Mouse (Mus musculus): ENCODE results near the gene Kng2. TPM values are rescaled to one million over a fixed set of nuclear protein-coding genes. Genes with fewer than 3 reads are reported as not detected.
A peak's percentile ranks its signal among the peaks of the same experiment; 100 is the strongest.
"Not testable (repeated sequence)": the region's sequence is repeated elsewhere in the genome, so short reads cannot be mapped to it uniquely, and the experiment has no call there.

Gene Kng2
- 0.50 TPM in 1 of 2 replicates, not detected in the other for polyA plus RNA-seq (2014; fragmentation: Nextera tagmentation; extraction: Ambion mirVana)

DNA sequence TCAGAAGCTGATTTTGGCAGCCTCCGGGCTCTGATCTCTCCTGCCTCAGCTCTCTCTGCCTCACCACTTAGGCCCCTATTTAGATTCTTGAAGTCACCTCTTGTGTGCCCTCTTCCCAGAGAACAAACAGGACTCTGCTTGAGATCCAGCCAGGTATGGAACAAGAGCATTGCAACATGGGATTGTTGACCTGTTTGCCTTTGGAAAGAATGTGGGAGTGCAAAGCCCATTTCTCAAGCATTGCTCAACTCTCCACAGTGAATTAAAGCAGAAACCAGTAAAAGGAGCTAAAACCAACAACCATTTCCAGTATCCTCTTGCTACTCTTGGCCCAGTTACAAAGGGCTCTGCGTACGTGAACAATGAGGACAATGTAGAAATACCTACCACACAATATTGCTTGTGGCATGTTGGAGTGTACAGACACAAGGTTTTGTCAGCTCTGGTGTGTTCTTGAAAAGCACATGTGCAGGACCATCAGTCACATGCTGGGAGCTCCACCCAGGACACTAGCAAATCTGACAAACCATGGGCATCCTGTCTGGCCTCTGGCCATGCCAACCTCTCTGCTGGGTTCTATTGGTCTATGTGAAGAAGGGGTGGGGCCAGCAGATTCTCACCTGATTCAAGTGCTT is at the start of gene Kng2:
Gene Kng2, minus strand, starts transcription at position 517 of the 635 bp plus-strand sequence.
- not testable (repeated sequence) for ATAC-seq (ENCODE audit: low read depth); DNase-seq (ENCODE audit: low spot score); H3K27me3 ChIP-seq (replicated peaks; ENCODE audit: control insufficient read depth, insufficient read depth, low read length); H3K9me3 ChIP-seq (ENCODE audit: control insufficient read depth, low read length); H3K36me3 ChIP-seq (ENCODE audit: control insufficient read depth, insufficient read depth, low read length); H3K4me2 ChIP-seq (ENCODE audit: low read depth, low read length); H3K9ac ChIP-seq (ENCODE audit: low read depth, low read length); H3K4me1 ChIP-seq (ENCODE audit: control insufficient read depth, insufficient read depth, low read length); H3K4me3 ChIP-seq (ENCODE audit: low read depth, low read length); H3K27ac ChIP-seq (replicated peaks; ENCODE audit: low read depth, low read length)
- 88% methylated on average over 3 of the region's 3 CpGs for WGBS

DNA sequence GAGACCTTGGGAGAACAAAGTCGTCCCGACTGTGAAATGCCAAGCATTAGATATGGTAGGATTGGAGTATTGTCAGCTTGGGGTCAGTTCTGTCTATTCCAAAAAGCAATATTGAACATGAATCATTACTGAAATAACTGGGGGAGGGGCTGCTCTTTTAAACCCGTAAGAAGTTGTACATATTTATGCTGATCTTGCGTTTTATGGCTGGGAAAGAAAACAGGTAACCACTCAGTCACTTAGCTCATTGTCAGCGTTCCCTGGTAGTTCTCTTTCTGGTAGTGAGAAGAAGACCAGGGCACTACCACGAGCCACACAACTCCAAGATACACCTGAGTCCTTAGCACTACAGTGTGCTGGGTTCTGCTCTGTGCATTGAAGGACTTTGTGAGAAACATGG is 48.2 kb upstream of the Kng2 start:
- not testable (repeated sequence) for H3K27ac ChIP-seq (replicated peaks; ENCODE audit: low read depth, low read length); H3K9me3 ChIP-seq (ENCODE audit: control insufficient read depth, low read length); H3K4me3 ChIP-seq (ENCODE audit: low read depth, low read length); H3K27me3 ChIP-seq (replicated peaks; ENCODE audit: control insufficient read depth, insufficient read depth, low read length); H3K4me2 ChIP-seq (ENCODE audit: low read depth, low read length); H3K36me3 ChIP-seq (ENCODE audit: control insufficient read depth, insufficient read depth, low read length); H3K4me1 ChIP-seq (ENCODE audit: control insufficient read depth, insufficient read depth, low read length); H3K9ac ChIP-seq (ENCODE audit: low read depth, low read length); ATAC-seq (ENCODE audit: low read depth); DNase-seq (ENCODE audit: low spot score)
- 83% methylated on average over 6 of the region's 6 CpGs for WGBS

DNA sequence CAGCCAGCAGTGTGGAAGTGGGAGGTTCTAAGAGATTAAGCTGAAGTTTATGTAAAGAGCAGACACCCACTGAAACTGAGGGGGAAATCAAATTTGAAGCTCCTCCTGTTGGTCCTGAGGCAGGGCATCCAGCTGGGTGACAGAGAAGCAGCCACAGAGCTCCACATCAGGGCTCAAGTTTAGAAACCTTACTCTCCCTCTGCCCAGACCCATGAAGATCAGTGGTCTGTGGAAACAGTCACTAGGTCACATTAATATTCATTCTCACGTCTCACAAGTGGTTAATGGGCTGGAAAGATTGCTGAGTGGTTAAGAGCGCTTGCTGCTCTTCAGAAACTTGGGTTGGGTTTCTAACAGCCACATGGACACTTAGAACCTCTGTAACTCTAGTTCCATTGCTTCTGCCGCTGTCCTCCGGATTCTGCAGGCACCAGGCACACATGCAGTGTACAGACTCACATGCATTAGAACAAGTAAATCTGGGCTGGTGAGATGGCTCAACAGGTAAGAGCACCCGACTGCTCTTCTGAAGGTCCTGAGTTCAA is 31.6 kb upstream of the Kng2 start:
- not testable (repeated sequence) for ATAC-seq (ENCODE audit: low read depth)

DNA sequence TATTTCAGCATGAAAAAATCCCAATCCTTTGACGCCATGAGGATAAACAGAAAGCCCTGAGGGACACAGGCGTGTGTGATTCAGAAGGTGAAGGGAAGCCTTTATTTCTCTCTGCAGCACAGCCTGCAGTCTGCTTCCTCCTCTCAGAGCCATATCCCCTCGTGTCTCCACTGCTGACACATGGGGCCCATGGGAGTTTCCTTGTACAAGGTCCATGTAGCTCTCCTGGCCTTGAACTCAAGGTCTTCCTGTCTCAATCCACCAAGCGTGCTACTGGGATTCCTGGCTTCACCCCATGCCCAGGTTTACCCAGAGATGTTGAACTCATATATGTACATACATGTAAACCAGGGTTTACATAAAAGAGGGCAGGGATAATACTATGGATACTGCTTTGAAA is 30.3 kb upstream of the Kng2 start:
- H3K4me1 ChIP-seq (ENCODE audit: control insufficient read depth, insufficient read depth, low read length); H3K27ac ChIP-seq (replicated peaks; ENCODE audit: low read depth, low read length); DNase-seq (ENCODE audit: low spot score); H3K4me3 ChIP-seq (ENCODE audit: low read depth, low read length); ATAC-seq (ENCODE audit: low read depth); H3K36me3 ChIP-seq (ENCODE audit: control insufficient read depth, insufficient read depth, low read length); H3K27me3 ChIP-seq (replicated peaks; ENCODE audit: control insufficient read depth, insufficient read depth, low read length); H3K4me2 ChIP-seq (ENCODE audit: low read depth, low read length); H3K9ac ChIP-seq (ENCODE audit: low read depth, low read length); H3K9me3 ChIP-seq (ENCODE audit: control insufficient read depth, low read length): not testable (repeated sequence)
- 58% methylated on average over 4 of the region's 4 CpGs for WGBS

More for the DNA sequence above, 31.6 kb upstream of the Kng2 start:
- not testable (repeated sequence) for DNase-seq (ENCODE audit: low spot score); H3K9ac ChIP-seq (ENCODE audit: low read depth, low read length); H3K4me1 ChIP-seq (ENCODE audit: control insufficient read depth, insufficient read depth, low read length); H3K4me2 ChIP-seq (ENCODE audit: low read depth, low read length); H3K9me3 ChIP-seq (ENCODE audit: control insufficient read depth, low read length); H3K36me3 ChIP-seq (ENCODE audit: control insufficient read depth, insufficient read depth, low read length); H3K4me3 ChIP-seq (ENCODE audit: low read depth, low read length); H3K27me3 ChIP-seq (replicated peaks; ENCODE audit: control insufficient read depth, insufficient read depth, low read length); H3K27ac ChIP-seq (replicated peaks; ENCODE audit: low read depth, low read length)
- 81% methylated on average over 5 of the region's 5 CpGs for WGBS

DNA sequence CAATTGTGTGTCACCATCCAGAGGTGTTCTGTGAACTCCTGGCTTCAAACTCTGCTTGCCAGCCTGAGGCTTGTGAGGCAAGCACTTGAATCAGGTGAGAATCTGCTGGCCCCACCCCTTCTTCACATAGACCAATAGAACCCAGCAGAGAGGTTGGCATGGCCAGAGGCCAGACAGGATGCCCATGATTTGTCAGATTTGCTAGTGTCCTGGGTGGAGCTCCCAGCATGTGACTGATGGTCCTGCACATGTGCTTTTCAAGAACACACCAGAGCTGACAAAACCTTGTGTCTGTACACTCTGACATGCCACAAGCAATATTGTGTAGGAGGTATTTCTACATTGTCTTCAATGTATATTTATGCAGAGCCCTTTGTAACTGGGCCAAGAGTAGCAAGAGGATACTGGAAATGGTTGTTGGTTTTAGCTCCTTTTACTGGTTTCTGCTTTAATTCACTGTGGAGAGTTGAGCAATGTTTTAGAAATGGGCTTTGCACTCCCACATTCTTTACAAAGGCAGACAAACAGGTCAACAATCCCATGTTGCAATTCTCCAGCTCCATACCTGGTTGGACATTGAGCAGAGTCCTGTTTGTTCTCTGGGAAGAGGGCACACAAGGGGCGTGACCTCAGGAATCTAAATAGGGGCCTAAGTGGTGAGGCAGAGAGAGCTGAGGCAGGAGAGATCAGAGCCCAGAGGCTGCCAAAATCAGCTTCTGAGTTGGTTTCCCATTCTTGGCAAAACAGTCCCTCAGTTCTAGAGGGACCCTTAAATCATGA is 28.6 kb upstream of the Kng2 start, which contains the start of gene Kng1:
Gene Kng1, plus strand, starts transcription at position 198 of the 780 bp plus-strand sequence.
- not testable (repeated sequence) for H3K4me2 ChIP-seq (ENCODE audit: low read depth, low read length); H3K4me1 ChIP-seq (ENCODE audit: control insufficient read depth, insufficient read depth, low read length); H3K27ac ChIP-seq (replicated peaks; ENCODE audit: low read depth, low read length); H3K36me3 ChIP-seq (ENCODE audit: control insufficient read depth, insufficient read depth, low read length); ATAC-seq (ENCODE audit: low read depth); H3K9ac ChIP-seq (ENCODE audit: low read depth, low read length); DNase-seq (ENCODE audit: low spot score); H3K27me3 ChIP-seq (replicated peaks; ENCODE audit: control insufficient read depth, insufficient read depth, low read length); H3K9me3 ChIP-seq (ENCODE audit: control insufficient read depth, low read length); H3K4me3 ChIP-seq (ENCODE audit: low read depth, low read length)
- 88% methylated on average over 1 of the region's 1 CpGs for WGBS

DNA sequence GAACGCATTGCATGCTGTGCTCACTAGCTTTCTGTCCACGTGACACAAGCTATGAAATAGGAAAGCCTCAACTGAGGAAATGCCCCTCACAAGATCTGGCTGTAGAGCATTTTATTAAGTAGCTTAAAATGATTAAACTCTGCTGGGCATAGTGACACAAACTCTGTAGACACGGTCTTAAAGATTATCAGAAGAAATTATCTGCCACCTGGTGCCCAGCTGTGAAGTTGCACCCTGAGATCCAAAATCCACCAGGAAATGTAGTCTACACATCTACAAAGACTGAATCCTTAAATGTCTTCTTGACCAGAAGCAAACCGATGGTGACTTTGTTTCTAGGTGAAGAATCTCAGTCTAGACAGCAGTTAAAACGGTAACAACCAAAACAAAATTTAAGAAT is 17.0 kb upstream of the Kng2 start:
- no peak overlapping the region for H3K4me2 ChIP-seq (ENCODE audit: low read depth, low read length)
- H3K27me3 ChIP-seq (replicated peaks; ENCODE audit: control insufficient read depth, insufficient read depth, low read length) = no peaks in the 10 kb centered on the region
- WGBS = 69% methylated on average over 5 of the region's 5 CpGs
- H3K27ac ChIP-seq (replicated peaks; ENCODE audit: low read depth, low read length) = no peak overlapping the region
- DNase-seq (ENCODE audit: low spot score) (peak; percentile 45), ATAC-seq (ENCODE audit: low read depth) (no peak)
- H3K9me3 ChIP-seq (ENCODE audit: control insufficient read depth, low read length) = no peaks in the 10 kb centered on the region
- H3K36me3 ChIP-seq (ENCODE audit: control insufficient read depth, insufficient read depth, low read length) = no peaks in the 10 kb centered on the region
- no peak overlapping the region for H3K4me3 ChIP-seq (ENCODE audit: low read depth, low read length)
- no peak overlapping the region for H3K9ac ChIP-seq (ENCODE audit: low read depth, low read length)
- no peaks in the 10 kb centered on the region for H3K4me1 ChIP-seq (ENCODE audit: control insufficient read depth, insufficient read depth, low read length)

DNA sequence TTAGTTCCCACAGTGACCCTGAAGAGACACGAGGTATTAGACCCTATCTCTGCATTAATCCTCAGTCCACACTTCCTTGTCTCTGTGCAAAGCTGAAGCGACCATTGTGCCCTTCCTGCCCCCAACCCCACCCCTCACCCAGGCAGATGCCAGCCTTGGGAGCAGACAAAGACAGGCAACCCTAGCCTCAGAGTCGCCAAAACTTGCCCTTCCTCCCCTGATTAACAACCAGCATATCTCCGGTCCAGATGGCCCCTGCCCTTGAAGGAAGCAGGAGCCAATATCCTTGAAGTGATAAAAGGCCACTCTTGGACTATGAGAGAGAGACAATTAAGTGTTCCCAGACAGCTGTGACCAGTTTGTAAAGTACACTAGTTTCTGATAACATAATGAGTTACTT is 11.6 kb upstream of the Kng2 start:
- Histone ChIP-seq H3K9me3 (ENCODE audit: control insufficient read depth, low read length) (no peaks in the 10 kb centered on the region), H3K4me3 (ENCODE audit: low read depth, low read length) (no peak overlapping the region), H3K9ac (ENCODE audit: low read depth, low read length) (no peak overlapping the region), H3K27ac (replicated peaks; ENCODE audit: low read depth, low read length) (no peak overlapping the region), H3K36me3 (ENCODE audit: control insufficient read depth, insufficient read depth, low read length) (no peaks in the 10 kb centered on the region), H3K4me2 (ENCODE audit: low read depth, low read length) (no peak overlapping the region), H3K4me1 (ENCODE audit: control insufficient read depth, insufficient read depth, low read length) (no peaks in the 10 kb centered on the region), H3K27me3 (replicated peaks; ENCODE audit: control insufficient read depth, insufficient read depth, low read length) (no peaks in the 10 kb centered on the region)
- ATAC-seq (ENCODE audit: low read depth) = no peak
- DNase-seq (ENCODE audit: low spot score) = no peak
- WGBS = 30% methylated on average over 4 of the region's 4 CpGs

DNA sequence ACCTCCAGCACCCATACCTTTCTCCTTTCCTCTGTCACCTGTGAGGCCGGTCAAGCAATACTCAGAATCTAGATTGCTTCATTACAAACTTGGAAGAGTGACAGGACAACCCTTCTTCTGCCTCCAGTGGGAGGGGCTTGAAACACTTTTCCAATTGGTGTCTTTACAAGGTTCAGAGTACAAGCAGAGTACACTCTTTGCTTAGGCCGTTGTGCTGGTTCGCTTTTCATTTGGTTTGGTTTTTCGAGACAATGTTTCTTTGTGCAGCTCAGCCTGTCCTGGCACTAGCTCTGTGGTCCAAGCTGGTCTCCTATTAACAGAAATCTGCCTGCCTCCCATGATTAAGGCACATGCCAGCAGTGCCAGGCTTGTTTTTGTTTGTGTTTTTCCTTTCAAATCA is 10.0 kb upstream of the Kng2 start:
- no peak for ATAC-seq (ENCODE audit: low read depth)

More for the DNA sequence above, 10.0 kb upstream of the Kng2 start:
- no peak for DNase-seq (ENCODE audit: low spot score)
- Histone ChIP-seq H3K4me2 (ENCODE audit: low read depth, low read length) (no peak overlapping the region), H3K4me3 (ENCODE audit: low read depth, low read length) (no peak overlapping the region), H3K9me3 (ENCODE audit: control insufficient read depth, low read length) (no peaks in the 10 kb centered on the region), H3K4me1 (ENCODE audit: control insufficient read depth, insufficient read depth, low read length) (no peaks in the 10 kb centered on the region), H3K9ac (ENCODE audit: low read depth, low read length) (no peak overlapping the region), H3K36me3 (ENCODE audit: control insufficient read depth, insufficient read depth, low read length) (no peaks in the 10 kb centered on the region), H3K27me3 (replicated peaks; ENCODE audit: control insufficient read depth, insufficient read depth, low read length) (no peaks in the 10 kb centered on the region), H3K27ac (replicated peaks; ENCODE audit: low read depth, low read length) (no peak overlapping the region)
- 88% methylated on average over 4 of the region's 4 CpGs for WGBS

Measured in embryonic facial prominence, embryonic 14.5 days (tissue).